Mouse (Mus musculus): ENCODE data around the gene Stim1.

- TF ChIP-seq ZKSCAN1 (IDR thresholded peaks at IDR 0.05; ENCODE audit: borderline replicate concordance, low read depth, low read length) (no peak), RCOR1 (conservative IDR thresholded peaks at IDR 0.05; ENCODE audit: low read depth, low read length) (no peak), EP300 (IDR thresholded peaks at IDR 0.05; ENCODE audit: low read length) (no peak), POLR2A (IDR thresholded peaks at IDR 0.05; ENCODE audit: low read depth, low read length) (no peak), KAT2A (IDR thresholded peaks at IDR 0.05; ENCODE audit: insufficient replicate concordance, low read length) (no peak), JUND (conservative IDR thresholded peaks at IDR 0.05; ENCODE audit: low read depth, low read length) (no peak), CTCF (conservative IDR thresholded peaks at IDR 0.05 in 1 of 2, IDR thresholded peaks at IDR 0.05 in 1 of 2; ENCODE audit: low read depth in 2 of 2, low read length in 2 of 2) (0 out of 4 replicates have a peak, but pooled peaks of 1 of the 2 experiments have one; percentile 5), CHD2 (IDR thresholded peaks at IDR 0.05; ENCODE audit: low read length) (no peak), GABPA (IDR thresholded peaks at IDR 0.05; ENCODE audit: insufficient replicate concordance, low read depth, low read length) (no peak)
These were observed 209.8 kb downstream of the Stim1 start for GRCm38 (mm10) chr7:102477377-102477776.

All from CH12.LX (cell line).